17 mouse cellular contexts compared by ENCODE assay signal in genomic region chr12:69257836-69258235, GRCm38 (mm10). TPM values are rescaled to one million over a fixed set of nuclear protein-coding genes. Genes with fewer than 3 reads are reported as not detected.
DNase-seq lines count a peak whose midpoint lies in the region; ATAC-seq and TF ChIP-seq lines count a peak whose summit lies in the region.
"Had no signal": no experiment of that assay in that cellular context is flagged by ENCODE, and none has a peak within 500 bp of the region (broad histone marks: within the 10 kb centered on the region; RNA-seq: fewer than 3 reads in every experiment).

No protein-coding gene starts in this region.

- 32% methylated on average over 11 of the region's 11 CpGs for WGBS in liver, postnatal 0 days (ENCODE audit: insufficient replicate concordance)

- H3K9me3 ChIP-seq in liver, postnatal 0 days (ENCODE audit: low read length), result no peaks in the 10 kb centered on the region
- H3K9me3 ChIP-seq: heart, embryonic 15.5 days; lung, embryonic 15.5 days had no signal

- no peak for TF ChIP-seq EP300 in liver, postnatal 0 days (IDR thresholded peaks at IDR 0.05; ENCODE audit: low read depth)

- peak overlapping the region; percentile 55 for H3K4me2 ChIP-seq in liver, postnatal 0 days (ENCODE audit: low read depth, low read length)
- H3K4me2 ChIP-seq: heart, embryonic 15.5 days; lung, embryonic 15.5 days had no signal

- no peaks in the 10 kb centered on the region for H3K36me3 ChIP-seq in liver, postnatal 0 days (replicated peaks; ENCODE audit: insufficient read depth, low read length)
- H3K36me3 ChIP-seq: heart, embryonic 15.5 days; lung, embryonic 15.5 days had no signal

- H3K27ac ChIP-seq in liver, postnatal 0 days (ENCODE audit: low read depth), result no peak overlapping the region
- H3K27ac ChIP-seq: heart, embryonic 15.5 days; hindbrain, postnatal 0 days; left cerebral cortex, adult 2 months; lung, embryonic 15.5 days; stomach, postnatal 0 days had no signal

- H3K4me1 ChIP-seq in liver, postnatal 0 days (ENCODE audit: insufficient read depth), result no peaks in the 10 kb centered on the region
- H3K4me1 ChIP-seq: heart, embryonic 15.5 days; lung, embryonic 15.5 days had no signal

- ATAC-seq in common myeloid progenitor, adult 5-6 weeks (replicated peaks; ENCODE audit: low read depth, poor library complexity, severe bottlenecking), result peak; percentile 95
- 0 out of 2 replicates have a peak, but pooled peaks have one; percentile 29 for ATAC-seq in liver, postnatal 0 days
- ATAC-seq: hindbrain, postnatal 0 days had no signal

- H3K27me3 ChIP-seq in liver, postnatal 0 days (ENCODE audit: insufficient read depth, low read length), result no peaks in the 10 kb centered on the region
- H3K27me3 ChIP-seq: heart, embryonic 15.5 days; lung, embryonic 15.5 days had no signal

- no peak overlapping the region for H3K9ac ChIP-seq in liver, postnatal 0 days (replicated peaks)
- H3K9ac ChIP-seq: heart, embryonic 15.5 days; lung, embryonic 15.5 days had no signal

- no peak overlapping the region for H3K4me3 ChIP-seq in liver, postnatal 0 days (ENCODE audit: low read depth, low read length)
- H3K4me3 ChIP-seq: erythroblast, embryonic 14.5 days; heart, embryonic 15.5 days; left cerebral cortex, adult 2 months; lung, embryonic 15.5 days; myocyte had no signal

- no peak for TF ChIP-seq CTCF in liver, postnatal 0 days (IDR thresholded peaks at IDR 0.05; ENCODE audit: low read depth)

- peak; percentile 87 for DNase-seq in CD4-positive helper T cell, adult 2 months (ENCODE audit: low read depth, low spot score)
- peak; percentile 26 for DNase-seq in liver, postnatal 0 days
- peak; percentile 27 to 42 for DNase-seq in thymus, adult 18-20 months
- DNase-seq in left cerebral cortex, adult 11 months (ENCODE audit: low spot score), result no peak
- no peak for DNase-seq in right cerebral cortex, postnatal 25 days
- DNase-seq in MN1 (ENCODE audit: low spot score), result no peak
- DNase-seq: cerebellum, postnatal 36 days; kidney, postnatal 36 days; right cerebral cortex, adult 18-20 months had no signal

RNA-seq across cellular contexts. Expression of gene Klhdc1, which starts 16.9 kb away (rescaled TPM):
- total RNA-seq in common myeloid progenitor, adult 5-6 weeks (2017), result 7.8 and 9.2 TPM in 2 replicates
- 5.9 and 6.1 TPM in 2 replicates for polyA plus RNA-seq in liver, postnatal 0 days (2015; fragmentation: Nextera tagmentation; extraction: Ambion mirVana)
- polyA plus RNA-seq: erythroblast, embryonic 14.5 days had no signal

RNA-seq across cellular contexts. Expression of gene Pole2, which starts 29.8 kb away (rescaled TPM):
- 41.6 and 42.1 TPM in 2 replicates for total RNA-seq in common myeloid progenitor, adult 5-6 weeks (2017)
- polyA plus RNA-seq in liver, postnatal 0 days (2015; fragmentation: Nextera tagmentation; extraction: Ambion mirVana), result 8.0 and 9.3 TPM in 2 replicates

RNA-seq across cellular contexts. Expression of gene Klhdc2, which starts 38.6 kb away (rescaled TPM):
- total RNA-seq in common myeloid progenitor, adult 5-6 weeks (2017), result 65.6 and 79.0 TPM in 2 replicates
- 54.2 and 59.3 TPM in 2 replicates for polyA plus RNA-seq in liver, postnatal 0 days (2015; fragmentation: Nextera tagmentation; extraction: Ambion mirVana)

RNA-seq across cellular contexts. Expression of gene Gm49384, which starts 53.8 kb away (rescaled TPM):
- 25.5 and 38.6 TPM in 2 replicates for total RNA-seq in common myeloid progenitor, adult 5-6 weeks (2017)
- polyA plus RNA-seq in liver, postnatal 0 days (2015; fragmentation: Nextera tagmentation; extraction: Ambion mirVana), result 8.3 and 9.5 TPM in 2 replicates
- total RNA-seq: hindbrain, postnatal 0 days had no signal
- polyA plus RNA-seq: erythroblast, embryonic 14.5 days had no signal

RNA-seq across cellular contexts. Expression of gene Dnaaf2, which starts 59.6 kb away (rescaled TPM):
- 3.0 and 6.5 TPM in 2 replicates for total RNA-seq in common myeloid progenitor, adult 5-6 weeks (2017)
- 2.9 and 3.0 TPM in 2 replicates for polyA plus RNA-seq in liver, postnatal 0 days (2015; fragmentation: Nextera tagmentation; extraction: Ambion mirVana)

Comparison
In these comparisons a context has a peak if more than half of its experiments do, and no peak if none do; other contexts are left out.
1. DNase-seq: peak in CD4-positive helper T cell, adult 2 months (single experiment), liver, postnatal 0 days (single experiment) and thymus, adult 18-20 months (2 of 2); none in left cerebral cortex, adult 11 months (single experiment), right cerebral cortex, postnatal 25 days (single experiment) and MN1 (single experiment).